Mouse (Mus musculus): ENCODE results near the gene Vmn2r58. TPM values are rescaled to one million over a fixed set of nuclear protein-coding genes. Genes with fewer than 3 reads are reported as not detected.
"Not testable (repeated sequence)": the region's sequence is repeated elsewhere in the genome, so short reads cannot be mapped to it uniquely, and the experiment has no call there.

The Vmn2r58 gene
- polyA plus RNA-seq (2015; fragmentation: Nextera tagmentation; extraction: Ambion mirVana), result not detected in 2 replicates

- H3K9me3 ChIP-seq; H3K27ac ChIP-seq; ATAC-seq (ENCODE audit: insufficient number of reproducible peaks, low FRiP score, low TSS enrichment, low read depth); H3K4me2 ChIP-seq; H3K27me3 ChIP-seq; H3K4me3 ChIP-seq; H3K4me1 ChIP-seq; H3K9ac ChIP-seq; H3K36me3 ChIP-seq: not testable (repeated sequence)
- WGBS, result 78% methylated on average over 5 of the region's 5 CpGs
These were observed at the start of gene Vmn2r58 for GRCm38 (mm10) chr7:41872612-41873011. Gene Vmn2r58 (minus strand): TSS chr7:41872712.

Other genes starting within 250 kb of the Vmn2r58 start
- 10.9 and 11.4 TPM in 2 replicates for gene Zfp788, start 239.5 kb downstream of the Vmn2r58 start, polyA plus RNA-seq (2015; fragmentation: Nextera tagmentation; extraction: Ambion mirVana)
- gene Vmn2r59, start 186.3 kb upstream of the Vmn2r58 start, polyA plus RNA-seq (2015; fragmentation: Nextera tagmentation; extraction: Ambion mirVana), result not detected in 2 replicates
- gene Vmn2r60, start 235.1 kb upstream of the Vmn2r58 start, polyA plus RNA-seq (2015; fragmentation: Nextera tagmentation; extraction: Ambion mirVana), result not detected in 2 replicates

Data from limb, embryonic 15.5 days (tissue).